Mouse (Mus musculus): ENCODE measurements around the gene Ggt5.

Ggt5 gene

GRCm38 (mm10) chr10:75568441-75568840, 20.7 kb upstream of the Ggt5 start:
- DNase-seq (ENCODE audit: low read depth, low spot score): no peak

GRCm38 (mm10) chr10:75568851-75569250, 20.3 kb upstream of the Ggt5 start:
- DNase-seq (ENCODE audit: low read depth, low spot score): no peak

GRCm38 (mm10) chr10:75570981-75571657, 18.0 kb upstream of the Ggt5 start:
- no peak for DNase-seq (ENCODE audit: low read depth, low spot score)

GRCm38 (mm10) chr10:75571937-75572336, 17.2 kb upstream of the Ggt5 start:
- no peak for DNase-seq (ENCODE audit: low read depth, low spot score)

GRCm38 (mm10) chr10:75573181-75573580, 16.0 kb upstream of the Ggt5 start:
- no peak for DNase-seq (ENCODE audit: low read depth, low spot score)

- no peak for DNase-seq (ENCODE audit: low read depth, low spot score)
These were observed 15.2 kb upstream of the Ggt5 start for GRCm38 (mm10) chr10:75573965-75574364.

- DNase-seq (ENCODE audit: low read depth, low spot score): no peak
These were observed 10.0 kb upstream of the Ggt5 start for GRCm38 (mm10) chr10:75579129-75579528.

GRCm38 (mm10) chr10:75585876-75586552, 3.1 kb upstream of the Ggt5 start:
- peak; percentile 92 for DNase-seq (ENCODE audit: low read depth, low spot score)

GRCm38 (mm10) chr10:75586553-75586879, 2.6 kb upstream of the Ggt5 start:
- DNase-seq (ENCODE audit: low read depth, low spot score): no peak

GRCm38 (mm10) chr10:75587781-75588180, 1.4 kb upstream of the Ggt5 start:
- DNase-seq (ENCODE audit: low read depth, low spot score): no peak

GRCm38 (mm10) chr10:75588336-75588735, 804 bp upstream of the Ggt5 start:
- DNase-seq (ENCODE audit: low read depth, low spot score): no peak

GRCm38 (mm10) chr10:75589651-75590050, 511 bp downstream of the Ggt5 start:
- peak; percentile 35 for DNase-seq (ENCODE audit: low read depth, low spot score)

- peak; percentile 91 for DNase-seq (ENCODE audit: low read depth, low spot score)
These were observed 2.2 kb downstream of the Ggt5 start for GRCm38 (mm10) chr10:75591211-75591894.

- DNase-seq (ENCODE audit: low read depth, low spot score): no peak
These were observed 3.4 kb downstream of the Ggt5 start for GRCm38 (mm10) chr10:75592585-75592984.

- DNase-seq (ENCODE audit: low read depth, low spot score): no peak
These were observed 6.8 kb downstream of the Ggt5 start for GRCm38 (mm10) chr10:75595981-75596380.

- DNase-seq (ENCODE audit: low read depth, low spot score): no peak
These were observed 11.1 kb downstream of the Ggt5 start for GRCm38 (mm10) chr10:75600189-75600730.

GRCm38 (mm10) chr10:75605162-75605846, 16.2 kb downstream of the Ggt5 start:
- DNase-seq (ENCODE audit: low read depth, low spot score): peak; percentile 50

GRCm38 (mm10) chr10:75607253-75607652, 18.1 kb downstream of the Ggt5 start:
- DNase-seq (ENCODE audit: low read depth, low spot score): no peak

GRCm38 (mm10) chr10:75608975-75609374, 19.8 kb downstream of the Ggt5 start:
- DNase-seq (ENCODE audit: low read depth, low spot score): no peak

GRCm38 (mm10) chr10:75610486-75610885, 21.3 kb downstream of the Ggt5 start:
- no peak for DNase-seq (ENCODE audit: low read depth, low spot score)

GRCm38 (mm10) chr10:75616044-75616443, 26.9 kb downstream of the Ggt5 start:
- no peak for DNase-seq (ENCODE audit: low read depth, low spot score)

- no peak for DNase-seq (ENCODE audit: low read depth, low spot score)
These were observed 31.7 kb downstream of the Ggt5 start for GRCm38 (mm10) chr10:75620818-75621217.

Data from CD4-positive, CD25-positive, alpha-beta regulatory T cell, adult 2 months (primary cell).